Mouse (Mus musculus): ENCODE data around the gene Tnfrsf25. TPM values are rescaled to one million over a fixed set of nuclear protein-coding genes. Genes with fewer than 3 reads are reported as not detected.

Gene Tnfrsf25
- polyA plus RNA-seq (2014; fragmentation: Illumina TruSeq; extraction: RNeasy Lipid Tissue Mini Kit (QIAGEN cat#74804); ENCODE audit: low replicate concordance), result not detected

GRCm38 (mm10) chr4:152115921-152116612, at the start of gene Tnfrsf25:
TSS of gene Tnfrsf25 (plus strand) at chr4:152115934.

GRCm38 (mm10) chr4:152072121-152072601, 43.6 kb upstream of the Tnfrsf25 start, which contains the start of gene Plekhg5:
TSS of gene Plekhg5 (plus strand) at chr4:152072498.

GRCm38 (mm10) chr4:152151966-152152544, 36.3 kb downstream of the Tnfrsf25 start, which contains the start of gene Espn:
TSS of gene Espn (minus strand) at chr4:152152371.

GRCm38 (mm10) chr4:152158585-152159284, 43.0 kb downstream of the Tnfrsf25 start, which contains the start of gene Hes2:
TSS of gene Hes2 (plus strand) at chr4:152158867.

Other genes starting within 250 kb of the Tnfrsf25 start
- 17.6 TPM for gene Dnajc11, start 182.2 kb upstream of the Tnfrsf25 start, polyA plus RNA-seq (2014; fragmentation: Illumina TruSeq; extraction: RNeasy Lipid Tissue Mini Kit (QIAGEN cat#74804); ENCODE audit: low replicate concordance)
- gene Thap3, start 126.9 kb upstream of the Tnfrsf25 start, polyA plus RNA-seq (2014; fragmentation: Illumina TruSeq; extraction: RNeasy Lipid Tissue Mini Kit (QIAGEN cat#74804); ENCODE audit: low replicate concordance), result not detected
- 4.8 TPM for gene Phf13, start 119.7 kb upstream of the Tnfrsf25 start, polyA plus RNA-seq (2014; fragmentation: Illumina TruSeq; extraction: RNeasy Lipid Tissue Mini Kit (QIAGEN cat#74804); ENCODE audit: low replicate concordance)
- gene Klhl21, start 107.1 kb upstream of the Tnfrsf25 start, polyA plus RNA-seq (2014; fragmentation: Illumina TruSeq; extraction: RNeasy Lipid Tissue Mini Kit (QIAGEN cat#74804); ENCODE audit: low replicate concordance), result 1.1 TPM
- 1.3 TPM for gene Zbtb48, start 88.3 kb upstream of the Tnfrsf25 start, polyA plus RNA-seq (2014; fragmentation: Illumina TruSeq; extraction: RNeasy Lipid Tissue Mini Kit (QIAGEN cat#74804); ENCODE audit: low replicate concordance)
- not detected for gene Tas1r1, start 77.4 kb upstream of the Tnfrsf25 start, polyA plus RNA-seq (2014; fragmentation: Illumina TruSeq; extraction: RNeasy Lipid Tissue Mini Kit (QIAGEN cat#74804); ENCODE audit: low replicate concordance)
- gene Nol9, start 76.6 kb upstream of the Tnfrsf25 start, polyA plus RNA-seq (2014; fragmentation: Illumina TruSeq; extraction: RNeasy Lipid Tissue Mini Kit (QIAGEN cat#74804); ENCODE audit: low replicate concordance), result 9.7 TPM
- not detected for gene Plekhg5, start 43.4 kb upstream of the Tnfrsf25 start, polyA plus RNA-seq (2014; fragmentation: Illumina TruSeq; extraction: RNeasy Lipid Tissue Mini Kit (QIAGEN cat#74804); ENCODE audit: low replicate concordance)
- 5.0 TPM for gene Espn, start 36.4 kb downstream of the Tnfrsf25 start, polyA plus RNA-seq (2014; fragmentation: Illumina TruSeq; extraction: RNeasy Lipid Tissue Mini Kit (QIAGEN cat#74804); ENCODE audit: low replicate concordance)
- 6.7 TPM for gene Hes2, start 42.9 kb downstream of the Tnfrsf25 start, polyA plus RNA-seq (2014; fragmentation: Illumina TruSeq; extraction: RNeasy Lipid Tissue Mini Kit (QIAGEN cat#74804); ENCODE audit: low replicate concordance)
- 0.74 TPM for gene Acot7, start 62.2 kb downstream of the Tnfrsf25 start, polyA plus RNA-seq (2014; fragmentation: Illumina TruSeq; extraction: RNeasy Lipid Tissue Mini Kit (QIAGEN cat#74804); ENCODE audit: low replicate concordance)
- gene Gpr153, start 158.3 kb downstream of the Tnfrsf25 start, polyA plus RNA-seq (2014; fragmentation: Illumina TruSeq; extraction: RNeasy Lipid Tissue Mini Kit (QIAGEN cat#74804); ENCODE audit: low replicate concordance), result 0.63 TPM
- not detected for gene Hes3, start 175.7 kb downstream of the Tnfrsf25 start, polyA plus RNA-seq (2014; fragmentation: Illumina TruSeq; extraction: RNeasy Lipid Tissue Mini Kit (QIAGEN cat#74804); ENCODE audit: low replicate concordance)
- gene Icmt, start 181.3 kb downstream of the Tnfrsf25 start, polyA plus RNA-seq (2014; fragmentation: Illumina TruSeq; extraction: RNeasy Lipid Tissue Mini Kit (QIAGEN cat#74804); ENCODE audit: low replicate concordance), result 7.0 TPM
- gene Rnf207, start 203.1 kb downstream of the Tnfrsf25 start, polyA plus RNA-seq (2014; fragmentation: Illumina TruSeq; extraction: RNeasy Lipid Tissue Mini Kit (QIAGEN cat#74804); ENCODE audit: low replicate concordance), result 0.48 TPM
- gene Rpl22, start 209.8 kb downstream of the Tnfrsf25 start, polyA plus RNA-seq (2014; fragmentation: Illumina TruSeq; extraction: RNeasy Lipid Tissue Mini Kit (QIAGEN cat#74804); ENCODE audit: low replicate concordance), result 170 TPM
- gene Chd5, start 222.7 kb downstream of the Tnfrsf25 start, polyA plus RNA-seq (2014; fragmentation: Illumina TruSeq; extraction: RNeasy Lipid Tissue Mini Kit (QIAGEN cat#74804); ENCODE audit: low replicate concordance), result 0.07 TPM

Data from small intestine, adult 10 weeks (tissue).